Mouse (Mus musculus) embryonic facial prominence, embryonic 10.5 days (tissue): ENCODE measurements at regions not wholly inside any gene's neighbourhood (a gene's known extent, or its start where the extent isn't known, plus 50 kb on each side); places are given as distances from the start of the nearest gene placed in this dataset.
"Not testable (repeated sequence)": the region's sequence is repeated elsewhere in the genome, so short reads cannot be mapped to it uniquely, and the experiment has no call there.

Experiments used
- DNase-seq: peaks from one replicate; pipeline ENCODE4 v3.0.0-alpha.2; 2017; ENCODE audit warnings: low spot score
- H3K27ac ChIP-seq: fragments of 300-500 bp; sonication (generic); replicated peaks from 2 replicates; pipeline ENCODE4 v1.5.1; 2016; ENCODE audit warnings: mild to moderate bottlenecking
- H3K27me3 ChIP-seq: fragments of 300-500 bp; sonication (generic); replicated peaks from 2 replicates; pipeline ENCODE4 v1.6.1; 2016; ENCODE audit warnings: low read depth, mild to moderate bottlenecking; ENCODE audit not compliant: poor library complexity, severe bottlenecking
- H3K36me3 ChIP-seq: fragments of 300-500 bp; sonication (generic); replicated peaks from 2 replicates; pipeline ENCODE4 v1.6.1; 2016; ENCODE audit warnings: mild to moderate bottlenecking, moderate library complexity
- H3K4me1 ChIP-seq: fragments of 300-500 bp; sonication (generic); 2 replicates; pipeline ENCODE4 v1.6.1; 2016
- H3K4me3 ChIP-seq: fragments of 300-500 bp; sonication (generic); 2 replicates; pipeline ENCODE4 v1.5.1; 2016; ENCODE audit warnings: mild to moderate bottlenecking, moderate library complexity
- H3K9me3 ChIP-seq: fragments of 300-500 bp; sonication (generic); 2 replicates; pipeline ENCODE4 v1.6.1; 2016; ENCODE audit warnings: mild to moderate bottlenecking
- WGBS: fragments of 180-500 bp; shearing (Covaris S2); methylation state at CpG from one replicate; pipeline ENCODE4 v1.1.7; 2016; 5-methylcytosine and 5-hydroxymethylcytosine counted together

GRCm38 (mm10) chr12:22745556-22745955, 1034.5 kb downstream of the Gm10330 start:
- WGBS: 3% methylated on average over 40 of the region's 40 CpGs
- peak; percentile 65 for DNase-seq
- peaks cover 13% of the 10 kb centered on the region for H3K9me3 ChIP-seq
- not testable (repeated sequence) for H3K4me1 ChIP-seq, H3K36me3 ChIP-seq, H3K27ac ChIP-seq, H3K27me3 ChIP-seq
- peak overlapping the region; percentile 54 for H3K4me3 ChIP-seq

- Histone ChIP-seq H3K9me3 (peaks cover 13% of the 10 kb centered on the region), H3K4me3 (peak overlapping the region; percentile 54)
- peak; percentile 35 for DNase-seq
- not testable (repeated sequence) for H3K4me1 ChIP-seq, H3K27me3 ChIP-seq, H3K27ac ChIP-seq, H3K36me3 ChIP-seq
- WGBS: 11% methylated on average over 41 of the region's 43 CpGs
These were observed 1035.0 kb downstream of the Gm10330 start for GRCm38 (mm10) chr12:22745067-22745466.
